Mouse (Mus musculus) embryonic facial prominence, embryonic 14.5 days (tissue): Measurements from ENCODE around the gene Spata17. TPM values are rescaled to one million over a fixed set of nuclear protein-coding genes. Genes with fewer than 3 reads are reported as not detected.
"Not testable (repeated sequence)": the region's sequence is repeated elsewhere in the genome, so short reads cannot be mapped to it uniquely, and the experiment has no call there.

Source experiments
- ATAC-seq: fragments of 200-750 bp; cut with Nextera tagmentation; 2 replicates; pipeline ENCODE4 v1.8.0; 2017; ENCODE audit warnings: low read depth, moderate number of reproducible peaks, moderate TSS enrichment
- DNase-seq: peaks from one replicate; pipeline ENCODE4 v3.0.0-alpha.2; 2015; ENCODE audit warnings: low spot score
- H3K27ac ChIP-seq: fragments of 300-500 bp; sonication (generic); replicated peaks from 2 replicates; pipeline ENCODE4 v1.5.1; 2014; ENCODE audit warnings: low read depth, mild to moderate bottlenecking, low read length, moderate library complexity
- H3K27me3 ChIP-seq: fragments of 300-500 bp; sonication (generic); replicated peaks from 2 replicates; pipeline ENCODE4 v1.6.1; 2014; ENCODE audit warnings: low read length; ENCODE audit not compliant: control insufficient read depth, insufficient read depth
- H3K36me3 ChIP-seq: fragments of 300-500 bp; sonication (generic); 2 replicates; pipeline ENCODE4 v1.6.1; 2014; ENCODE audit warnings: low read length, mixed read lengths; ENCODE audit not compliant: control insufficient read depth, insufficient read depth
- H3K4me1 ChIP-seq: fragments of 300-500 bp; sonication (generic); 2 replicates; pipeline ENCODE4 v1.6.1; 2014; ENCODE audit warnings: antibody characterized with exemption, low read length; ENCODE audit not compliant: control insufficient read depth, insufficient read depth
- H3K4me2 ChIP-seq: fragments of 300-500 bp; sonication (generic); 2 replicates; pipeline ENCODE4 v1.6.1; 2014; ENCODE audit warnings: low read depth, mild to moderate bottlenecking, low read length, moderate library complexity, mixed read lengths
- H3K4me3 ChIP-seq: fragments of 300-500 bp; sonication (generic); 2 replicates; pipeline ENCODE4 v1.5.1; 2014; ENCODE audit warnings: low read depth, mild to moderate bottlenecking, low read length
- H3K9ac ChIP-seq: fragments of 300-500 bp; sonication (generic); 2 replicates; pipeline ENCODE4 v1.6.1; 2014; ENCODE audit warnings: low read depth, mild to moderate bottlenecking, low read length, moderate library complexity, mixed read lengths
- H3K9me3 ChIP-seq: fragments of 300-500 bp; sonication (generic); 2 replicates; pipeline ENCODE4 v1.6.1; 2016; ENCODE audit warnings: low read length; ENCODE audit not compliant: control insufficient read depth
- WGBS: fragments of 180-500 bp; shearing (Covaris S2); extraction: QIAGEN DNeasy Blood & Tissue Kit; methylation state at CpG from one replicate; pipeline ENCODE4 v1.1.7; 2014; 5-methylcytosine and 5-hydroxymethylcytosine counted together
- polyA plus RNA-seq: library from polyadenylated mRNA; unstranded; fragments of >200 nt; fragmentation: Nextera tagmentation; extraction: Ambion mirVana; gene quantifications from 2 replicates; pipeline ENCODE4 v1.2.1, GENCODE M21; 2014

The Spata17 gene
- polyA plus RNA-seq, 1 experiment from 2014 or later: 1.1 TPM

- no peaks in the 10 kb centered on the region for H3K27me3 ChIP-seq
- no peaks in the 10 kb centered on the region for H3K36me3 ChIP-seq
- H3K4me3 ChIP-seq: no peak overlapping the region
- H3K4me1 ChIP-seq: no peaks in the 10 kb centered on the region
- ATAC-seq (no peak), DNase-seq (no peak)
- H3K9ac ChIP-seq: no peak overlapping the region
- no peak overlapping the region for H3K27ac ChIP-seq
- no peak overlapping the region for H3K4me2 ChIP-seq
- no peaks in the 10 kb centered on the region for H3K9me3 ChIP-seq
Measured at GRCm38 (mm10) chr1:187155658-187156057, 59.6 kb downstream of the Spata17 start.

GRCm38 (mm10) chr1:187153681-187154080, 61.6 kb downstream of the Spata17 start:
- DNase-seq: no peak
- 54% methylated on average over 5 of the region's 5 CpGs for WGBS
- Histone ChIP-seq H3K9ac (no peak overlapping the region), H3K4me2 (no peak overlapping the region), H3K27ac (no peak overlapping the region), H3K9me3 (no peaks in the 10 kb centered on the region), H3K36me3 (no peaks in the 10 kb centered on the region), H3K4me1 (no peaks in the 10 kb centered on the region), H3K27me3 (no peaks in the 10 kb centered on the region), H3K4me3 (no peak overlapping the region)
- ATAC-seq: no peak

GRCm38 (mm10) chr1:187152571-187152970, 62.7 kb downstream of the Spata17 start:
- Histone ChIP-seq H3K9ac (no peak overlapping the region), H3K27me3 (no peaks in the 10 kb centered on the region), H3K4me2 (no peak overlapping the region), H3K4me1 (no peaks in the 10 kb centered on the region), H3K4me3 (no peak overlapping the region), H3K36me3 (no peaks in the 10 kb centered on the region), H3K9me3 (no peaks in the 10 kb centered on the region), H3K27ac (no peak overlapping the region)
- no peak for ATAC-seq
- WGBS: 93% methylated on average over 2 of the region's 2 CpGs
- no peak for DNase-seq

DNA sequence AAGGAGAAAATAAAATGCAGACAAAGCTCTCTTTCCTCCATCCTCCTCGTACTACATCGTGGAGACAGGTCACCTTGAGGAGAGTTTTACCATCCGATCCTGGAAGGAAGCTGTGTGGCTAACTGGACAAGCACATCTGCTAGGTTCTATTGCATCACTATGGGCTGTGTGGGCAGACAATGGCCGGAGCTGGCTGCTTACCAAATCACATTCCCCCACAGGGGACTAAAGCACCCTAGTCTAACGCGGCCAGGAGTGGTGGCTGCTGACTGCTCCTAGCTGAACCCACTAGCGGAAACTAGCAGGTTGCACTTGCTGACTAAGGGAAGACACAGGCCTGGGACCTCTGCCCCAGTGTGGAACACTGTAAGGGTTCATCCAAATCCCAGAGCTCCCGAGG, 72.3 kb downstream of the Spata17 start:
- Histone ChIP-seq H3K36me3 (no peaks in the 10 kb centered on the region), H3K9ac (no peak overlapping the region), H3K9me3 (no peaks in the 10 kb centered on the region), H3K4me3 (no peak overlapping the region), H3K27ac (no peak overlapping the region), H3K4me1 (no peaks in the 10 kb centered on the region), H3K4me2 (no peak overlapping the region), H3K27me3 (no peaks in the 10 kb centered on the region)
- WGBS: 70% methylated on average over 8 of the region's 8 CpGs
- ATAC-seq (no peak), DNase-seq (no peak)

GRCm38 (mm10) chr1:187137426-187137825, 77.8 kb downstream of the Spata17 start:
- Histone ChIP-seq H3K9me3 (no peaks in the 10 kb centered on the region), H3K4me2 (no peak overlapping the region), H3K27ac (no peak overlapping the region), H3K27me3 (0 out of 2 replicates have a peak, but pooled peaks cover 4% of the 10 kb centered on the region), H3K4me1 (no peaks in the 10 kb centered on the region), H3K36me3 (no peaks in the 10 kb centered on the region), H3K4me3 (no peak overlapping the region), H3K9ac (no peak overlapping the region)
- ATAC-seq (no peak), DNase-seq (peak; percentile 82)
- 37% methylated on average over 6 of the region's 6 CpGs for WGBS

- no peaks in the 10 kb centered on the region for H3K36me3 ChIP-seq
- ATAC-seq (no peak), DNase-seq (no peak)
- 0 out of 2 replicates have a peak, but pooled peaks cover 4% of the 10 kb centered on the region for H3K27me3 ChIP-seq
- no peaks in the 10 kb centered on the region for H3K9me3 ChIP-seq
- H3K9ac ChIP-seq: no peak overlapping the region
- H3K4me1 ChIP-seq: no peaks in the 10 kb centered on the region
- WGBS: 78% methylated on average over 6 of the region's 6 CpGs
- no peak overlapping the region for H3K4me2 ChIP-seq
- no peak overlapping the region for H3K27ac ChIP-seq
- no peak overlapping the region for H3K4me3 ChIP-seq
Measured at GRCm38 (mm10) chr1:187135887-187136286, 79.4 kb downstream of the Spata17 start.

GRCm38 (mm10) chr1:187133841-187134240, 81.4 kb downstream of the Spata17 start:
- H3K36me3 ChIP-seq: no peaks in the 10 kb centered on the region
- no peak overlapping the region for H3K9ac ChIP-seq
- ATAC-seq: no peak
- 0 out of 2 replicates have a peak, but pooled peaks cover 4% of the 10 kb centered on the region for H3K27me3 ChIP-seq
- H3K27ac ChIP-seq: no peak overlapping the region
- no peak overlapping the region for H3K4me2 ChIP-seq
- DNase-seq: no peak
- 73% methylated on average over 6 of the region's 6 CpGs for WGBS
- H3K4me1 ChIP-seq: no peaks in the 10 kb centered on the region
- no peaks in the 10 kb centered on the region for H3K9me3 ChIP-seq
- H3K4me3 ChIP-seq: no peak overlapping the region

GRCm38 (mm10) chr1:187132348-187132747, 82.9 kb downstream of the Spata17 start:
- H3K4me3 ChIP-seq: no peak overlapping the region
- no peak for ATAC-seq
- no peak for DNase-seq
- H3K36me3 ChIP-seq: no peaks in the 10 kb centered on the region
- 84% methylated on average over 4 of the region's 4 CpGs for WGBS
- H3K9me3 ChIP-seq: no peaks in the 10 kb centered on the region
- 0 out of 2 replicates have a peak, but pooled peaks cover 4% of the 10 kb centered on the region for H3K27me3 ChIP-seq
- no peak overlapping the region for H3K9ac ChIP-seq
- H3K27ac ChIP-seq: no peak overlapping the region
- H3K4me2 ChIP-seq: no peak overlapping the region
- no peaks in the 10 kb centered on the region for H3K4me1 ChIP-seq

DNA sequence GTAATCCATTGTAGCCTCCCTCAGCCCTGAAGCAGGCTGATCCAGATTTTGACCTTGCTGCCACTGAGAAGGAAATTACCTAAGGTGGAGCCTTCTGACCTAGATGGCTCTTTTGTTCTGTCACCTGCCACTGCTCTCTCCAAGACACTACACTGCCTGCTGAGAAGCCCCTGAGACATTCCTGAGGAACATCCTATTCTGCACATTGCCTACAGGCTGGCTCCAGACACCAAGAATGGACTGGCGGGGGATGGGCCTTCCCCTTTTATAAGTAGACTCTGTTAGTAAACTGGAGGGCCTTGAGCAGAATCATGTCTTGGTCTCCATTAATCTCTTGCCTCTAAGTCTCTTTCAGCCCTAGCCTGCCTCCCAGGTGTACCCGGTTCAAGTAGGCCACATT, 87.7 kb downstream of the Spata17 start:
- H3K9me3 ChIP-seq, H3K4me1 ChIP-seq, DNase-seq, ATAC-seq, H3K27me3 ChIP-seq, H3K36me3 ChIP-seq, H3K9ac ChIP-seq, H3K4me2 ChIP-seq, H3K4me3 ChIP-seq, H3K27ac ChIP-seq: not testable (repeated sequence)
- WGBS: 86% methylated on average over 2 of the region's 2 CpGs
